Comparison of ENCODE assay signal across 11 mouse cellular contexts in genomic region chr17:88159212-88159668, GRCm38 (mm10).
DNase-seq lines count a peak whose midpoint lies in the region; ATAC-seq and TF ChIP-seq lines count a peak whose summit lies in the region.
"Had no signal": no experiment of that assay in that cellular context is flagged by ENCODE, and none has a peak within 500 bp of the region (broad histone marks: within the 10 kb centered on the region; RNA-seq: fewer than 3 reads in every experiment).

No protein-coding gene starts in this region.

- H3K9me3 ChIP-seq in ES-Bruce4 (replicated peaks; ENCODE audit: control insufficient read depth, insufficient read depth, low read length, poor library complexity, severe bottlenecking): no peaks in the 10 kb centered on the region
- H3K9me3 ChIP-seq in forebrain, embryonic 11.5 days (ENCODE audit: control insufficient read depth, low read length): no peaks in the 10 kb centered on the region
- H3K9me3 ChIP-seq in midbrain, embryonic 10.5 days (replicated peaks): 0 out of 2 replicates have a peak, but pooled peaks cover 6% of the 10 kb centered on the region
- H3K9me3 ChIP-seq: liver, embryonic 13.5 days had no signal

- TF ChIP-seq EP300 in ES-Bruce4 (IDR thresholded peaks at IDR 0.05; ENCODE audit: insufficient read depth, low read depth, low read length): no peak

- H3K9ac ChIP-seq in ES-Bruce4 (ENCODE audit: low read depth, poor library complexity, severe bottlenecking): peak overlapping the region; percentile 67
- H3K9ac ChIP-seq in forebrain, embryonic 11.5 days (ENCODE audit: low read length): no peak overlapping the region
- H3K9ac ChIP-seq: liver, embryonic 13.5 days had no signal

- peak; percentile 33 to 49 for DNase-seq in cerebellum, postnatal 25 days
- no peak for DNase-seq in cerebellum, adult 11 months
- no peak for DNase-seq in forebrain, embryonic 11.5 days (ENCODE audit: low spot score)
- peak; percentile 19 for DNase-seq in midbrain, embryonic 10.5 days (ENCODE audit: low spot score)
- no peak for DNase-seq in thymus, postnatal 25 days
- no peak for DNase-seq in lung, adult 18-20 months
- DNase-seq: adrenal gland, postnatal 36 days; kidney, adult 8-10 months; liver, embryonic 13.5 days had no signal

- 9% methylated on average over 11 of the region's 11 CpGs for WGBS in forebrain, embryonic 11.5 days
- WGBS in midbrain, embryonic 10.5 days: 3% methylated on average over 11 of the region's 11 CpGs

- H3K4me2 ChIP-seq in forebrain, embryonic 11.5 days (ENCODE audit: low read depth, low read length, severe bottlenecking): peak overlapping the region; percentile 28; the same call in 1 of the 2 replicates
- H3K4me2 ChIP-seq: liver, embryonic 13.5 days had no signal

- peak overlapping the region; percentile 88 for H3K27ac ChIP-seq in ES-Bruce4 (ENCODE audit: insufficient read depth, low read length)
- no peak overlapping the region for H3K27ac ChIP-seq in forebrain, embryonic 11.5 days (ENCODE audit: low read depth, low read length)
- no peak overlapping the region for H3K27ac ChIP-seq in midbrain, embryonic 10.5 days (replicated peaks)
- H3K27ac ChIP-seq: liver, embryonic 13.5 days had no signal

- peaks cover 6% of the 10 kb centered on the region for H3K4me1 ChIP-seq in ES-Bruce4 (ENCODE audit: control insufficient read depth, insufficient read depth, low read length)
- peaks cover 4% of the 10 kb centered on the region; the same call in 1 of the 2 replicates for H3K4me1 ChIP-seq in forebrain, embryonic 11.5 days (replicated peaks; ENCODE audit: control insufficient read depth, insufficient read depth, low read length)
- peaks cover 24% of the 10 kb centered on the region for H3K4me1 ChIP-seq in midbrain, embryonic 10.5 days
- H3K4me1 ChIP-seq: liver, embryonic 13.5 days had no signal

- TF ChIP-seq POLR2A in ES-Bruce4 (IDR thresholded peaks at IDR 0.05; ENCODE audit: insufficient read depth, low read length): no peak

- peak overlapping the region; percentile 2; the same call in 1 of the 2 replicates for H3K4me3 ChIP-seq in ES-Bruce4 (ENCODE audit: low read depth, low read length)
- H3K4me3 ChIP-seq in forebrain, embryonic 11.5 days (ENCODE audit: low read depth, low read length): 0 out of 2 replicates have a peak overlapping the region, but pooled peaks have one; percentile 0
- H3K4me3 ChIP-seq in midbrain, embryonic 10.5 days: peak overlapping the region; percentile 39
- H3K4me3 ChIP-seq: liver, embryonic 13.5 days had no signal

- H3K27me3 ChIP-seq in ES-Bruce4 (ENCODE audit: control insufficient read depth, insufficient read depth, low read length, poor library complexity, severe bottlenecking): no peaks in the 10 kb centered on the region
- H3K27me3 ChIP-seq in forebrain, embryonic 11.5 days (ENCODE audit: control insufficient read depth, insufficient read depth, low read length): peaks cover 2% of the 10 kb centered on the region; the same call in 1 of the 2 replicates
- H3K27me3 ChIP-seq in midbrain, embryonic 10.5 days (ENCODE audit: low read depth, poor library complexity, severe bottlenecking): peaks cover 9% of the 10 kb centered on the region; the same call in 1 of the 2 replicates

- H3K36me3 ChIP-seq in ES-Bruce4 (ENCODE audit: control insufficient read depth, insufficient read depth, low read length, poor library complexity, severe bottlenecking): no peaks in the 10 kb centered on the region
- H3K36me3 ChIP-seq in forebrain, embryonic 11.5 days (ENCODE audit: control insufficient read depth, insufficient read depth, low read length): no peaks in the 10 kb centered on the region
- no peaks in the 10 kb centered on the region for H3K36me3 ChIP-seq in midbrain, embryonic 10.5 days
- H3K36me3 ChIP-seq: liver, embryonic 13.5 days had no signal

- no peak for ATAC-seq in forebrain, embryonic 11.5 days (replicated peaks; ENCODE audit: low FRiP score)
- no peak for ATAC-seq in erythroblast, adult 5-6 weeks (replicated peaks; ENCODE audit: low FRiP score, poor library complexity, severe bottlenecking)

- no peak for TF ChIP-seq CTCF in ES-Bruce4 (IDR thresholded peaks at IDR 0.05; ENCODE audit: low read depth, low read length)

Comparison
In these comparisons a context has a peak if more than half of its experiments do, and no peak if none do; other contexts are left out.
1. DNase-seq: peak in cerebellum, postnatal 25 days (2 of 2) and midbrain, embryonic 10.5 days (single experiment); none in cerebellum, adult 11 months (single experiment), forebrain, embryonic 11.5 days (single experiment), thymus, postnatal 25 days (single experiment) and lung, adult 18-20 months (0 of 2).
2. Peak in every context shown above with its lines, with median percentiles within 50 percentile points of each other: H3K4me3 ChIP-seq.